Mouse (Mus musculus): Measurements from ENCODE around the gene Srgap3. TPM values are rescaled to one million over a fixed set of nuclear protein-coding genes. Genes with fewer than 3 reads are reported as not detected.
"Not testable (repeated sequence)": the region's sequence is repeated elsewhere in the genome, so short reads cannot be mapped to it uniquely, and the experiment has no call there.

Gene Srgap3
- polyA plus RNA-seq, 1 experiment from 2014 or later = 68.2 TPM

- H3K9ac ChIP-seq (replicated peaks; ENCODE audit: low read depth, low read length) = no peak overlapping the region
- 85% methylated on average over 7 of the region's 7 CpGs for WGBS
Measured at GRCm38 (mm10) chr6:112862465-112862864, 84.6 kb downstream of the Srgap3 start.

DNA sequence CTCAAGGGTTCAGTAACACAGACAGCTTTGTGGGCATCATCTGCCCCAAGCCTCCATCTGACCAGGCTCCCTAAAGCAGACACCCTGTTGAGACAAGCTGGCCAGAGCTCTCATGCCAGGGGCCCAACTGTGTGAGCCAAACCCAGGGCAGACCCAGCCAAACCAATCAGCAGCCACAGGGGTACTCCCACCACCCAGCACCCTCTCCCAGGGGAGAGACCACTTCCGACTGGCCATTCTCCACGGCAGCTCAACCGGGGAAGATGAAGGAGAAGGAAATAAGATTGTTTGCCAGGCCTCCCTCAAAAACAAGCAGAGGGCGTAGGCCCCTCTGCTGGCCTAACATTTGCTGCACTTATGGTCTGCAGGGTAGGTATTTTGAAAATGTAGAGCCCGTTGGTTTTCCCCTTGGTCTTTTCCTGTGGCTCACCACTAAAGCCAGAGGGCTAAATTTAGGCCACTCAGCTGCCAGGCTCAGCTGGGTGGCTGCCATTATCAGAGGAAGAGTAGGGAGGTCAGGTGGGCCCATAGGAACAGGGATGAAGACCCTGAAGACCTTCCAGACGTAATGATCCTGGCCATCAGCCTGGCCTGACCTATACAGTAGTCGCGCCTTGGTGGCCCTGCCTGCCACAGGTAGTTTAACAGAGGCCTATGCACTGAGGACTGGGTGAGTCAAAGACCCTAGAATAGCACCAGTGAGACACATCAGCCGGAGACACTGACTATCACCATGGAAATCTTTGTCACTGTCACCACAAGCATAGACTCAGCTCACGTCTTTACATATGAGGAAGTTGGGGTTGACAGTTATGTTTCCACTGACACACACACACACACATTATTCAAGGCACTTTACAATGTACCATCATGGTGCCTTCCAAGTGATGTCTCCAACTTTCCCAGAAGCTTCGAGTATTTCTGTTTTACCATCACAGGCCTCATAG lies 85.4 kb downstream of the Srgap3 start:
- 76% methylated on average over 11 of the region's 11 CpGs for WGBS
- Histone ChIP-seq H3K36me3 (ENCODE audit: control insufficient read depth, insufficient read depth, low read length) (no peaks in the 10 kb centered on the region), H3K9me3 (ENCODE audit: control insufficient read depth, low read length) (no peaks in the 10 kb centered on the region), H3K4me1 (ENCODE audit: control insufficient read depth, insufficient read depth, low read length) (peaks cover 27% of the 10 kb centered on the region), H3K4me3 (ENCODE audit: low read depth, low read length) (no peak overlapping the region), H3K27ac (ENCODE audit: low read depth, low read length) (no peak overlapping the region), H3K9ac (replicated peaks; ENCODE audit: low read depth, low read length) (no peak overlapping the region), H3K27me3 (ENCODE audit: control insufficient read depth, insufficient read depth, low read length) (no peaks in the 10 kb centered on the region), H3K4me2 (ENCODE audit: low read depth, low read length) (no peak overlapping the region)
- ATAC-seq (ENCODE audit: low read depth) = no peak

More at GRCm38 (mm10) chr6:112862465-112862864, 84.6 kb downstream of the Srgap3 start:
- no peaks in the 10 kb centered on the region for H3K36me3 ChIP-seq (ENCODE audit: control insufficient read depth, insufficient read depth, low read length)
- no peak overlapping the region for H3K27ac ChIP-seq (ENCODE audit: low read depth, low read length)
- H3K27me3 ChIP-seq (ENCODE audit: control insufficient read depth, insufficient read depth, low read length) = no peaks in the 10 kb centered on the region
- H3K4me1 ChIP-seq (ENCODE audit: control insufficient read depth, insufficient read depth, low read length) = peaks cover 24% of the 10 kb centered on the region
- no peaks in the 10 kb centered on the region for H3K9me3 ChIP-seq (ENCODE audit: control insufficient read depth, low read length)
- no peak for ATAC-seq (ENCODE audit: low read depth)
- no peak overlapping the region for H3K4me3 ChIP-seq (ENCODE audit: low read depth, low read length)
- no peak overlapping the region for H3K4me2 ChIP-seq (ENCODE audit: low read depth, low read length)

DNA sequence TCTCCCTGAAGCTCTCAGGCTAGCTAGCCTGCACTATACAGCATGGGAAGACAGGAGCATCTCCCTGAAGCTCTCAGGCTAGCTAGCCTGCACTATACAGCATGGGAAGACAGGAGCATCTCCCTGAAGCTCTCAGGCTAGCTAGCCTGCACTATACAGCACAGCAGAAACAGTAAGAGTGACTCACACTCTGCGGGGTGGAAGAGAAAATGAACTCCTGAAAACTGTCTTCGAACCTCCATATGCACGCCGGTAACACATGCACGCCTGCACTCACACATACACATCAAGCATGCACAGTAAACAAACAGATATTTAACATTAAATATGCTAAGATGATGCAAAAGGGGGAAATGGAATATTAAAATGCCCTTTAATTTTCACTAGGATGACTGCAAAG lies 86.8 kb downstream of the Srgap3 start:
- H3K4me3 ChIP-seq (ENCODE audit: low read depth, low read length); H3K9ac ChIP-seq (replicated peaks; ENCODE audit: low read depth, low read length); H3K27ac ChIP-seq (ENCODE audit: low read depth, low read length); H3K9me3 ChIP-seq (ENCODE audit: control insufficient read depth, low read length); H3K27me3 ChIP-seq (ENCODE audit: control insufficient read depth, insufficient read depth, low read length); H3K36me3 ChIP-seq (ENCODE audit: control insufficient read depth, insufficient read depth, low read length); ATAC-seq (ENCODE audit: low read depth); H3K4me2 ChIP-seq (ENCODE audit: low read depth, low read length): not testable (repeated sequence)
- WGBS = 90% methylated on average over 5 of the region's 5 CpGs
- peaks cover 14% of the 10 kb centered on the region for H3K4me1 ChIP-seq (ENCODE audit: control insufficient read depth, insufficient read depth, low read length)

- Histone ChIP-seq H3K9me3 (ENCODE audit: control insufficient read depth, low read length) (no peaks in the 10 kb centered on the region), H3K27ac (ENCODE audit: low read depth, low read length) (no peak overlapping the region), H3K9ac (replicated peaks; ENCODE audit: low read depth, low read length) (no peak overlapping the region), H3K4me1 (ENCODE audit: control insufficient read depth, insufficient read depth, low read length) (peaks cover 15% of the 10 kb centered on the region), H3K4me3 (ENCODE audit: low read depth, low read length) (no peak overlapping the region), H3K27me3 (ENCODE audit: control insufficient read depth, insufficient read depth, low read length) (no peaks in the 10 kb centered on the region), H3K4me2 (ENCODE audit: low read depth, low read length) (no peak overlapping the region), H3K36me3 (ENCODE audit: control insufficient read depth, insufficient read depth, low read length) (no peaks in the 10 kb centered on the region)
- ATAC-seq (ENCODE audit: low read depth) = peak; percentile 49
- 10% methylated on average over 6 of the region's 6 CpGs for WGBS
Measured at GRCm38 (mm10) chr6:112857057-112857456, 90.0 kb downstream of the Srgap3 start.

DNA sequence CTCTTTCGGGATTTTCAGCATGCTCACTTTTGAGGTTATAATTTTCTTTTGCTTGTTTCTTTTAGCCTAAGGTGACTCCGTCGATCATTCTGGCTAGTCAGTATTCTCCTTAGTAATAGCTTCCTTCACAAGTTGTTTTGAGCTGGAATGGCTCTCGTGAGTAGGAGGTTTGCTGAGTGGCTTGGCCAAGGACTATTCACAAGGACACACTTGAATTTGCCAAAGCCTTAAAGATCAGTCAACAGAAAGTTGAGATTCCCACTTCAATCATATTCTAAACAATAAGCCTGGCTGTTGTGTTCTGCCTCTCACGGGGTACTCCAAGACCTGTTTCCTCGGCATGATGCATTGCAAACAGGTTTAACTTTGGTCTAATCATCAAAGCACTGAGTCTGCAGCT lies 91.9 kb downstream of the Srgap3 start:
- H3K4me1 ChIP-seq (ENCODE audit: control insufficient read depth, insufficient read depth, low read length) = peaks cover 21% of the 10 kb centered on the region
- no peaks in the 10 kb centered on the region for H3K9me3 ChIP-seq (ENCODE audit: control insufficient read depth, low read length)
- no peaks in the 10 kb centered on the region for H3K27me3 ChIP-seq (ENCODE audit: control insufficient read depth, insufficient read depth, low read length)
- 91% methylated on average over 6 of the region's 6 CpGs for WGBS
- no peak overlapping the region for H3K9ac ChIP-seq (replicated peaks; ENCODE audit: low read depth, low read length)
- no peaks in the 10 kb centered on the region for H3K36me3 ChIP-seq (ENCODE audit: control insufficient read depth, insufficient read depth, low read length)
- H3K27ac ChIP-seq (ENCODE audit: low read depth, low read length) = no peak overlapping the region
- no peak overlapping the region for H3K4me3 ChIP-seq (ENCODE audit: low read depth, low read length)
- H3K4me2 ChIP-seq (ENCODE audit: low read depth, low read length) = no peak overlapping the region
- ATAC-seq (ENCODE audit: low read depth) = no peak

DNA sequence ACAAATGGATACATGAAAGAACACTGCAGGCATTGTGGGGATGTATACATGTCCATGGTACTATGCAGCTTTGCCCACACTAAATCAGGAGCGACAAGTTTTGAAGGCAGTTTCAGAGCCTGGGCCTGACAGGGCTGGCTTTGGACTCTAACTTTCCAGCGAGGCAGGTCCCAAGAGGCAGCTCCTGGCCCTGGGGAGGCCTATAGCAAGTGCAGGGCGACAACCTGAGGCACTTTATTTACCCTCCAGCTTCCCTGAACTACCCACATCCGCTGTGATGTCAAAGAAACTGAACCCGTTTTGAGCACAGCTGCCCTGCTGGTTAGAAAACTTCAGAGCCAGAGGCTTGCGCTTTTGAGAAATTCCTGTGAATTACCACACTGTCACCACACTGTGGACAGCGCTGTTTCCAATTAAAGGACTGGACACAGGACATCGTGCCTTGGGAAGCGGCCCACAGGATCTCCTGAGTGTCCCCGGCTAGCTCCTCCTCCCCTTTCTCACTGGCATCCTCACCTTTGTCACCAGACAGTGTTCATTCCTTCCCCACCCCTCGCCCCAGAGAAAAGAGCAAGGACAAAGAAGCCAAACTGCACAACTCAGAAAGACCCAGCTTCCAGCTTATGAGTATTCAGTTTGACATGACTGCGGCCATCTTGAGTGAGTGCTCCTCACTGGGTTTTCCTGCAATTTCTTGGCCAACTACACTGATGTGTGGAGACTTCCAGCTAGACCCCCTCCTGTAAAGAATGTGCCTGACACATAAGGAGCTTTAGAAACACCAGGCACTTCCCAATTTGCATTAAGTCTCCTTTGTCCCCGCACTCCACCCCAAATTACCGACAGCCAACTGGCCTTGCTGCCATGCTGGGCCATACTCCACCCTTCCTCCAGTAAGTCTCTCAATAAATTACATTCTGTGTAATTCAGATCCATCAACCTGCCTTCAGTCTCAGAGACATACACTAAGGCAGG lies 94.5 kb downstream of the Srgap3 start:
- H3K4me2 ChIP-seq (ENCODE audit: low read depth, low read length) = no peak overlapping the region
- no peak overlapping the region for H3K9ac ChIP-seq (replicated peaks; ENCODE audit: low read depth, low read length)
- H3K4me1 ChIP-seq (ENCODE audit: control insufficient read depth, insufficient read depth, low read length) = peaks cover 21% of the 10 kb centered on the region
- no peak for ATAC-seq (ENCODE audit: low read depth)
- H3K9me3 ChIP-seq (ENCODE audit: control insufficient read depth, low read length) = no peaks in the 10 kb centered on the region
- 58% methylated on average over 14 of the region's 14 CpGs for WGBS
- no peaks in the 10 kb centered on the region for H3K36me3 ChIP-seq (ENCODE audit: control insufficient read depth, insufficient read depth, low read length)
- no peak overlapping the region for H3K4me3 ChIP-seq (ENCODE audit: low read depth, low read length)
- H3K27ac ChIP-seq (ENCODE audit: low read depth, low read length) = no peak overlapping the region
- no peaks in the 10 kb centered on the region for H3K27me3 ChIP-seq (ENCODE audit: control insufficient read depth, insufficient read depth, low read length)

DNA sequence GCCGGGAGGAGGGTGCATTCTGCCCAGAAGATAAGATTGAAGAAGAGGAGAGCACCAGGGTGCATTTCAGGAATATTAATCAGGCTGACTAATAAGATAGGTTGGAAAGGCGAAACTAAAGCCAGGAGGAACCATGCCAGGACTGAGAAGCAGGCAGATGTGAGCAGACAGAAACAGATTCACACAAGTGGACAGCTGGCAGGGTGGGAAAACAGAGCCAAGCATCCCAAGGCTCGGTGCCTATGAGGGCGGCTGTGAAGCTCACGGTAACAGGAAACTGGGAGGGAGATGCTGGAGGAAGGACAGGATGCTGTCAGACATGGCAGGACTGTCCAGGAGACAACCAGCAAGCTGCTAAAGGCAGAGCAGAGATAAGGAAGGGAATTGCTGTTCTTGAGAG lies 96.3 kb downstream of the Srgap3 start:
- Histone ChIP-seq H3K4me3 (ENCODE audit: low read depth, low read length) (no peak overlapping the region), H3K36me3 (ENCODE audit: control insufficient read depth, insufficient read depth, low read length) (no peaks in the 10 kb centered on the region), H3K4me1 (ENCODE audit: control insufficient read depth, insufficient read depth, low read length) (0 out of 2 replicates have a peak, but pooled peaks cover 12% of the 10 kb centered on the region), H3K9ac (replicated peaks; ENCODE audit: low read depth, low read length) (no peak overlapping the region; the same call in 1 of the 2 replicates), H3K27me3 (ENCODE audit: control insufficient read depth, insufficient read depth, low read length) (no peaks in the 10 kb centered on the region), H3K27ac (ENCODE audit: low read depth, low read length) (no peak overlapping the region), H3K9me3 (ENCODE audit: control insufficient read depth, low read length) (no peaks in the 10 kb centered on the region), H3K4me2 (ENCODE audit: low read depth, low read length) (no peak overlapping the region)
- ATAC-seq (ENCODE audit: low read depth) = no peak
- 53% methylated on average over 5 of the region's 5 CpGs for WGBS

DNA sequence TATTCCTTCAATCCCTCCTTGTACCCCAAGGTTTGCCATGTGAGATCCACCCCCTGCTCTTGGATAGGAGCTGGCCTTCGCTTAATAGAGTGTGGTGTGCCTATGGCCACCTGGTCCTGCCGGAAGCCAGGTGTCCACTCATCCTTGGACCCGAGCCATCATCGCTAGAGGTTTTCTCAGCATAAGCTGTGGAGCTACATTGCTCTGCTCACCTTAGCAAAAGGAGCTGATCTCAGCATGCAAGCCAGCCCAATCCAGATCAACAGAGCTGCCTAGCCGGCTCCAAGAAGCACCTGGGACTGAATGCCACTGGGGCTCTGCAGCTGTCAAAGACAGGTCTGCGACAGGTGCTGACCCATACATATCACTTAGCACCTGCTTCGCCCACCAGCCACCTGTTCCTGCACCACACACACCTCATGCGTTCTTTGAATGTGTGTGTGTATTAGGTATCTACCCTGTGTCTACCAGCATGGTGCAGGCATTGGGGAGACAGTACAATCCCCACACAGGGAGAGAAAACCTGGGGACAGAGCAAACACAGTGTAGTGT lies 98.4 kb downstream of the Srgap3 start:
- WGBS = 90% methylated on average over 8 of the region's 8 CpGs
- no peak overlapping the region for H3K4me2 ChIP-seq (ENCODE audit: low read depth, low read length)
- no peak overlapping the region for H3K4me3 ChIP-seq (ENCODE audit: low read depth, low read length)
- H3K9me3 ChIP-seq (ENCODE audit: control insufficient read depth, low read length) = no peaks in the 10 kb centered on the region
- H3K9ac ChIP-seq (replicated peaks; ENCODE audit: low read depth, low read length) = no peak overlapping the region
- H3K27me3 ChIP-seq (ENCODE audit: control insufficient read depth, insufficient read depth, low read length) = no peaks in the 10 kb centered on the region
- ATAC-seq (ENCODE audit: low read depth) = no peak
- H3K4me1 ChIP-seq (ENCODE audit: control insufficient read depth, insufficient read depth, low read length) = 0 out of 2 replicates have a peak, but pooled peaks cover 12% of the 10 kb centered on the region
- no peak overlapping the region for H3K27ac ChIP-seq (ENCODE audit: low read depth, low read length)
- H3K36me3 ChIP-seq (ENCODE audit: control insufficient read depth, insufficient read depth, low read length) = no peaks in the 10 kb centered on the region
